Mouse (Mus musculus): ENCODE results near the gene Tceanc2.

Gene Tceanc2

GRCm38 (mm10) chr4:107098791-107099525 is 80.0 kb downstream of the Tceanc2 start:
- in situ Hi-C loops (cut with MboI; ENCODE audit: low pct_unique_long_range_greater_than_20kb in 1 of 2, low sequenced_read_pairs in 2 of 2, unreplicated experiment in 1 of 2): no loop called here

DNA sequence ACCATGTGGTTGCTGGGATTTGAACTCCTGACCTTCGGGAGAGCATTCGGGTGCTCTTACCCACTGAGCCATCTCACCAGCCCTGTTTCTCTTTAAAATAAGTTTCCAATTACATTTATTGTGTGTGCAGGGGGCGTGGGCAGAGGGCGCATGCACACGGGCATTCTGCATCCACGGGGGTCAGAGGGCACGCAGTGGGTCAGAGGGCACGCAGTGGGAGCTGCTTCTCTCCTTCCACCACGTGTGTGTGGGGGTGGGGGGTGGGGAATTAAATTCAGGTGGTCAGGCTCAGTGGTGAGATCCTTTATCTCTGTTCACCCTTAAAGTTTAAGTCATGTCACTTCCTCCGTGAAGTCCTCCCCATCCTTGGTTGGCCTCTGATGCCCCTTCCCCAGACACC is 80.5 kb downstream of the Tceanc2 start:
- in situ Hi-C loops (cut with MboI; ENCODE audit: low pct_unique_long_range_greater_than_20kb in 1 of 2, low sequenced_read_pairs in 2 of 2, unreplicated experiment in 1 of 2): no loop called here

DNA sequence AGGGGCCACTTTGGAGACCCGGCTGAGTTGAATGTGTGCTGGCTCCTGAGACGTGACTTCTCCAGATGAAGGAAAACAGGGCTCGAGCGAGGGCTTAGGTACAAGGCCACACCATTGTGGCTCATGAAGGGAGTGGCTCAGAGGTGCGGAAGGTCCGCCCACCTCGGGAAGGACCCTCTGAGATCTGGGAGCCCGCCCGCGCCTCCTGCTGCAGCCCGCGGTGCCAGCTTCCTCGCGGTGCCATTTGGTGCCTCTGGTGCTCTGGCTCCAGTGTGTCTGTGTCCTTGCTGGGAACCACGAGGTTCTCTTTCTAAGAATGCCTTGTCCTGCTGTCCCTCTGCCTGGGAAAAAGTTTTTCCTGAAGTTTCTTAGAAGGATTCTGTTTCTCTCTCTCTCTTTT is 81.0 kb downstream of the Tceanc2 start:
- in situ Hi-C loops (cut with MboI; ENCODE audit: low pct_unique_long_range_greater_than_20kb in 1 of 2, low sequenced_read_pairs in 2 of 2, unreplicated experiment in 1 of 2): no loop called here

GRCm38 (mm10) chr4:107096841-107097373 is 82.0 kb downstream of the Tceanc2 start, which contains the start of gene Cdcp2:
Gene Cdcp2 (plus strand): TSS chr4:107096891.
- in situ Hi-C loops (cut with MboI; ENCODE audit: low pct_unique_long_range_greater_than_20kb in 1 of 2, low sequenced_read_pairs in 2 of 2, unreplicated experiment in 1 of 2): no loop called here

DNA sequence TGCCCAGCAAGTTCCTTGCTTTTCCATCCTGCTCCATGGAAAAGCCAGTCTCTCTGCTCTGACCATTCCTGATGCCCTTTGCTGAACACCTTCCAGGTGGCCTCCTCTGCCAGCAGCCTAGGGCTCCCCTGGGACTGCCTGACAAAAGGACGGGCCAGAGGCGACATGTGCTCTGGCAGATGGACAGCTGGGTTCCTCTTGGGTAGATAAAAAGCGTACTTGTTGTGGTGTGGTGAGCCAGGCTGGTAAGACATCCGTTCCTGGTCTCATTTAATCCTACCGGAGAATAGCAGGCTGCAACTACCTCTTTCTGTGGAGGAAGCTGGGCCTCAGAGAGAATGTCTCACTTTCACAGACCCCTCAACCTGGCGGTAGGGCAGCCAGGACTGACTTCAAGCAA is 82.9 kb downstream of the Tceanc2 start:
- in situ Hi-C loops (cut with MboI; ENCODE audit: low pct_unique_long_range_greater_than_20kb in 1 of 2, low sequenced_read_pairs in 2 of 2, unreplicated experiment in 1 of 2): no loop called here

DNA sequence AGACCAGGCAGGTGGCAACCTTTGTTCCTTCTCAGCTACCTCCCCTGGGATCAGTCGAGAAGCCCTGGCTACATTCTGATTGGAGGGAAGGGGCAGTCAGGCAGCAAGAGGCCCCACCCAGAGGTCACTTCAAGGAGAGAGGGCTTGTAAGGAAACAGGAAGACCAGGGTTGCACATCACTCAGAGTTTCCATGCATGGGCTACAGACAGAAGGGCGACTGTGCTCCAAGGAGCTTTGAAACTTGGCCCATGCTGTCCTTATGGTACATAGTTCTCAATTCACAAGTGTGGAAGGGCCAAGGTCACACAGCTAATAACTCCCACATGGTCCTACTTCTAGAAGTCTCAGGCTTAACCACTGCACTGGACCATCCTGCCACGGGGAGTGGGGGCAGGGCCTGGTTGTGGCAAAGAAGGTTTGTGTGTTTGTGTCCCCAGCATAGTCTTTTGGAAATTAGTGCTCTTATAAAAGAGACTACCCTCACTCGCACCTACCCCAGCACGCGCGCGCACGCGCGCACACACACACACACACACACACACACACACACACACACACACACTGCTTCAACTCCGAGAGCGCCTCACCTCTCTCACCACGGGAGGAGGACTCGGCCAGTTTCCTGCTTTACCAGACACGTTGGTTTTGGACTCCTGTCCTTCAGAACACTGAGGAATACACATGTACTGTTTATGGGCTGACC is 84.3 kb downstream of the Tceanc2 start:
- in situ Hi-C loops (cut with MboI; ENCODE audit: low pct_unique_long_range_greater_than_20kb in 1 of 2, low sequenced_read_pairs in 2 of 2, unreplicated experiment in 1 of 2): no loop called here

GRCm38 (mm10) chr4:107091696-107092095 is 87.2 kb downstream of the Tceanc2 start:
- in situ Hi-C loops (cut with MboI; ENCODE audit: low pct_unique_long_range_greater_than_20kb in 1 of 2, low sequenced_read_pairs in 2 of 2, unreplicated experiment in 1 of 2): no loop called here

- in situ Hi-C loops (cut with MboI; ENCODE audit: low pct_unique_long_range_greater_than_20kb in 1 of 2, low sequenced_read_pairs in 2 of 2, unreplicated experiment in 1 of 2): no loop called here
Measured at GRCm38 (mm10) chr4:107084858-107085257, 94.1 kb downstream of the Tceanc2 start.

- in situ Hi-C loops (cut with MboI; ENCODE audit: low pct_unique_long_range_greater_than_20kb in 1 of 2, low sequenced_read_pairs in 2 of 2, unreplicated experiment in 1 of 2): no loop called here
Measured at GRCm38 (mm10) chr4:107084343-107084742, 94.6 kb downstream of the Tceanc2 start.
